Mouse (Mus musculus): Measurements from ENCODE around the gene Ralbp1. TPM values are rescaled to one million over a fixed set of nuclear protein-coding genes. Genes with fewer than 3 reads are reported as not detected.

Gene Ralbp1
- polyA plus RNA-seq, 1 experiment: 29.8 TPM

DNA sequence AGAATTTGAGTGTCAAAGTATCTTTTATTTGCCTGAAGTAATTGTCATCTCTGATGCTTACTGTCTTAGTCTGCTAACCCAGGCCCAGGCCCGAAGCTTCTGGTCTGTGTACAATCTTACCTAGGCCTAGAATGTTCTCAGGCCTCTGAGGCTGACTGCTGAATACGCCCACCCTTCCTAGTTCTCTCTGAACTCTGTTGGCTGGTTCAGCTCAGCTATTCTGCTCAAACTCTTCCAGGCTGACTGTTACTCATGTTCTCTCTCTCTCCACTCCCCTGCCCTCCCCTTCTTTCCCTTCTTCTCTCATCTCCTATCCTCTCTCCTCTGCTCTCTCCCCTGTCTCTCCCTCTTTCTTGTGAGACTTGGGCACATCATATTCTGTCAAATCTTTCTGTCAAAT, 79.2 kb downstream of the Ralbp1 start:
- Histone ChIP-seq H3K4me1 (ENCODE audit: control insufficient read depth, insufficient read depth, low read length) (no peaks in the 10 kb centered on the region), H3K36me3 (ENCODE audit: control insufficient read depth, insufficient read depth, low read length) (no peaks in the 10 kb centered on the region), H3K27ac (ENCODE audit: insufficient read depth, low read depth, low read length) (no peak overlapping the region), H3K27me3 (replicated peaks; ENCODE audit: control insufficient read depth, insufficient read depth, low read length) (no peaks in the 10 kb centered on the region), H3K4me3 (ENCODE audit: insufficient read depth, low read depth, low read length) (no peak overlapping the region)
- TF ChIP-seq POLR2A (IDR thresholded peaks at IDR 0.05; ENCODE audit: low read depth, low read length) (no peak), CTCF (conservative IDR thresholded peaks at IDR 0.05; ENCODE audit: insufficient read depth, insufficient read length, low read depth, low read length) (no peak)
- no peak for DNase-seq
- 77% methylated on average over 2 of the region's 2 CpGs for WGBS

DNA sequence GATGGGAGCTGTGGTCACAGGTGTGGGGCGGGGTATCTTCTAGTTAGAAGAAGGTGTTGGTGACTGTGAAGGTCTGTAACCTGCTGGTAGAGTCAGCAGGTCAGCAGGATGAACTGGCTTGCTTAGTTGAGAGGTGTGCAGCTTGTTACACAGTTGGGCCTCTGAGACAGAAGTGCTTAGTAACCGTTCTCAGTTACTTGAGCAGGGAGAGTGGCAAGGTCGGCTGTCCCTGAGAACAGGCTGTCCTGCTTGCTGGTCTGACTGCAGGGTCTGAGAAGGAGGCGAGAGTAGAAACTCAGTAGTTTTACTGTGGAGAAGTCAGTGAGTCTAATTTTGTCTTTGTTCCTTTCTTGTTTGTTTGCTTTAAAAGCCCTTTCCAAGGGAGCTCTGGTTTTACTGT, 79.6 kb downstream of the Ralbp1 start:
- no peaks in the 10 kb centered on the region for H3K27me3 ChIP-seq (replicated peaks; ENCODE audit: control insufficient read depth, insufficient read depth, low read length)
- DNase-seq: no peak
- H3K4me3 ChIP-seq (ENCODE audit: insufficient read depth, low read depth, low read length): no peak overlapping the region
- no peak for TF ChIP-seq POLR2A (IDR thresholded peaks at IDR 0.05; ENCODE audit: low read depth, low read length)
- no peak for TF ChIP-seq CTCF (conservative IDR thresholded peaks at IDR 0.05; ENCODE audit: insufficient read depth, insufficient read length, low read depth, low read length)
- WGBS: 55% methylated on average over 4 of the region's 4 CpGs
- no peaks in the 10 kb centered on the region for H3K36me3 ChIP-seq (ENCODE audit: control insufficient read depth, insufficient read depth, low read length)
- H3K4me1 ChIP-seq (ENCODE audit: control insufficient read depth, insufficient read depth, low read length): no peaks in the 10 kb centered on the region
- H3K27ac ChIP-seq (ENCODE audit: insufficient read depth, low read depth, low read length): no peak overlapping the region

DNA sequence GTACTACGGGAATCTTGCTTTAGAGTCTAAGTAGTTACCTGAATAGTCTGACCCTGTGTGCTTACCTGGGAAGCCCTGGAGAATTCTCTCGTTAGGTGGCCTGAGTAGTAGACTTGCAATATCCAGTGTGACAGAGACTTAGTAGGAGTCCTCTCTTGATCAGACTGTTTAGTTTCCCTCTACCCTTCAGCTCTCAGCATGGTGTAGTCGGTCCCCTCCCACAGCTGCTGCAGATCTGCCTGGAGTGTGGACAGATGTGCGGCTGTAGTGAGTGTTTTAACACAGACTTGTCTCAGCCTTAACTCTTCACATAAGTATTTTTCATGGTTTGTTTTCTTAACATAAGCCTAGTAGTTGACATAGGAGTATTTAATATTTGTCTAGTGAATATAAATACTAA, 83.6 kb downstream of the Ralbp1 start:
- Histone ChIP-seq H3K4me1 (ENCODE audit: control insufficient read depth, insufficient read depth, low read length) (peaks cover 5% of the 10 kb centered on the region; the same call in 1 of the 2 replicates), H3K27ac (ENCODE audit: insufficient read depth, low read depth, low read length) (no peak overlapping the region), H3K27me3 (replicated peaks; ENCODE audit: control insufficient read depth, insufficient read depth, low read length) (no peaks in the 10 kb centered on the region), H3K4me3 (ENCODE audit: insufficient read depth, low read depth, low read length) (no peak overlapping the region), H3K36me3 (ENCODE audit: control insufficient read depth, insufficient read depth, low read length) (no peaks in the 10 kb centered on the region)
- WGBS: 81% methylated on average over 4 of the region's 4 CpGs
- TF ChIP-seq POLR2A (IDR thresholded peaks at IDR 0.05; ENCODE audit: low read depth, low read length) (no peak), CTCF (conservative IDR thresholded peaks at IDR 0.05; ENCODE audit: insufficient read depth, insufficient read length, low read depth, low read length) (no peak)
- DNase-seq: no peak

DNA sequence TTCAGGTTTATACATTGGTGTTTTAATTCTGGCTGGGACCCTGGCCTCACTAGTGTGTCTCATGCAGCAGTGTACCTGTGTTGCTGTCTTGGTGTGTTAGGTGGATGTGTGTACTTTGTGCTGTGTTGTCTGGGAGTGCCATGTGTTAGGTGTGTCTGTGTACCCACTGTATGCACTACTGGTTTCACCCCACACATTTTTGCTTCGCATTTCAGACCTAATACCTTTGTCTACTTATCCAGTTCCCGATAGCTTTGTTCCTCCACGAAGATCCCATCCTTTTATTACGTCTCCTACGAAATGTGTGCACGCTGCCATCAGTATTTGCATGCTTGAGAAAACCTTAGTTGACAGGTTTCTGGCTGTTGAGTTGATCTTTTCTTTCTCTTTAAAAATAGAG, 85.1 kb downstream of the Ralbp1 start:
- H3K4me3 ChIP-seq (ENCODE audit: insufficient read depth, low read depth, low read length): no peak overlapping the region
- peaks cover 5% of the 10 kb centered on the region; the same call in 1 of the 2 replicates for H3K4me1 ChIP-seq (ENCODE audit: control insufficient read depth, insufficient read depth, low read length)
- H3K27ac ChIP-seq (ENCODE audit: insufficient read depth, low read depth, low read length): no peak overlapping the region
- DNase-seq: no peak
- WGBS: 86% methylated on average over 6 of the region's 6 CpGs
- no peaks in the 10 kb centered on the region for H3K36me3 ChIP-seq (ENCODE audit: control insufficient read depth, insufficient read depth, low read length)
- TF ChIP-seq CTCF (conservative IDR thresholded peaks at IDR 0.05; ENCODE audit: insufficient read depth, insufficient read length, low read depth, low read length): no peak
- TF ChIP-seq POLR2A (IDR thresholded peaks at IDR 0.05; ENCODE audit: low read depth, low read length): no peak
- no peaks in the 10 kb centered on the region for H3K27me3 ChIP-seq (replicated peaks; ENCODE audit: control insufficient read depth, insufficient read depth, low read length)

DNA sequence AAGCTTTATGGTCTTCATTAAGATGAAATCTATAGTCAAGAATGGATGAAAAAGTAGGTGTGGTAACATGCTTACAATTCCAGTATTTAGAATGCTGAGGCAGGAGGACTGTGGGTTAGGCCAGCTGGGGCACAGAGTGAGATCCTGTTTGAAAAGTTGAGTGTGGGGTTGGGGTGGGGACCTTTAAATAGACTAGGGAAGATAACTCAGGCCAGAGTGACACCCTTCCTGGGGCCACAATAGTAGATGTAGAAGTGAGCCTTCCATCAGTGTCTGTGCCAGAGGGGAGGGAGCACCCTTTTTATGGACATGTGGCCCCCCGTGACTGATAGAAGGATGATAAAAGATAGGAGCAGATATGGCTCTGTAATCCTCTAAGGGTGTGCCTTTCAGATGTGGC, 86.2 kb downstream of the Ralbp1 start:
- WGBS: 85% methylated on average over 1 of the region's 1 CpGs
- no peak for TF ChIP-seq POLR2A (IDR thresholded peaks at IDR 0.05; ENCODE audit: low read depth, low read length)
- TF ChIP-seq CTCF (conservative IDR thresholded peaks at IDR 0.05; ENCODE audit: insufficient read depth, insufficient read length, low read depth, low read length): no peak

DNA sequence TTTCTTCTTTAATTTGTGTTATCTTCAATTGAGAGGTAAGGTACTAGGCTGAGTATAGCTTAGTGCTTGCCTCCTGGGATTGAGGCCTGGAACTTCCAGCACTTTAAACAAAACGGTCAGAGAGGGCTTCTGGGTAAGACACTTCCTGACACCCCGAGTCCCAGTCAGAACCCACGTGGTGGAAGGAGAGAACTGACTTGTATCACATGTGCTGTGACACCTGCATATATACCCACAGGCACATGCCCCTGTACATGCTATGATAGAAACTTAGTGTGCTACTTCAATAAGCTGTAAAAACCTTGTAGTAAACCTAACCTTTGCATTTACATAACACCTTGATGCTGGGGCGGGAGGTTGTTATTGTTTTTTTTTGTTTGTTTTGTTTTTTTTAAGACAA, 87.2 kb downstream of the Ralbp1 start:
- Histone ChIP-seq H3K4me3 (ENCODE audit: insufficient read depth, low read depth, low read length) (no peak overlapping the region), H3K27me3 (replicated peaks; ENCODE audit: control insufficient read depth, insufficient read depth, low read length) (no peaks in the 10 kb centered on the region), H3K27ac (ENCODE audit: insufficient read depth, low read depth, low read length) (no peak overlapping the region), H3K4me1 (ENCODE audit: control insufficient read depth, insufficient read depth, low read length) (peaks cover 5% of the 10 kb centered on the region; the same call in 1 of the 2 replicates), H3K36me3 (ENCODE audit: control insufficient read depth, insufficient read depth, low read length) (no peaks in the 10 kb centered on the region)
- no peak for DNase-seq
- TF ChIP-seq CTCF (conservative IDR thresholded peaks at IDR 0.05; ENCODE audit: insufficient read depth, insufficient read length, low read depth, low read length) (no peak), POLR2A (IDR thresholded peaks at IDR 0.05; ENCODE audit: low read depth, low read length) (no peak)
- 45% methylated on average over 4 of the region's 4 CpGs for WGBS

More for the DNA sequence above, 86.2 kb downstream of the Ralbp1 start:
- no peaks in the 10 kb centered on the region for H3K27me3 ChIP-seq (replicated peaks; ENCODE audit: control insufficient read depth, insufficient read depth, low read length)
- H3K27ac ChIP-seq (ENCODE audit: insufficient read depth, low read depth, low read length): no peak overlapping the region
- DNase-seq: no peak
- peaks cover 5% of the 10 kb centered on the region; the same call in 1 of the 2 replicates for H3K4me1 ChIP-seq (ENCODE audit: control insufficient read depth, insufficient read depth, low read length)
- H3K4me3 ChIP-seq (ENCODE audit: insufficient read depth, low read depth, low read length): no peak overlapping the region
- no peaks in the 10 kb centered on the region for H3K36me3 ChIP-seq (ENCODE audit: control insufficient read depth, insufficient read depth, low read length)

Other genes starting within 250 kb of the Ralbp1 start
- gene Txndc2, start 243.6 kb downstream of the Ralbp1 start, polyA plus RNA-seq (2012; rRNA removed): 0.05 and 0.07 TPM in 2 replicates
- 16.8 and 17.6 TPM in 2 replicates for gene Rab31, start 113.0 kb downstream of the Ralbp1 start, polyA plus RNA-seq (2012; rRNA removed)
- 34.3 and 37.6 TPM in 2 replicates for gene Ppp4r1, start 103.2 kb downstream of the Ralbp1 start, polyA plus RNA-seq (2012; rRNA removed)
- 53.3 and 59.5 TPM in 2 replicates for gene Twsg1, start 65.4 kb upstream of the Ralbp1 start, polyA plus RNA-seq (2012; rRNA removed)
- 3.6 and 4.1 TPM in 2 replicates for gene Ankrd12, start 191.3 kb upstream of the Ralbp1 start, polyA plus RNA-seq (2012; rRNA removed)
- gene Ndufv2, start 215.8 kb upstream of the Ralbp1 start, polyA plus RNA-seq (2012; rRNA removed): 117 and 159 TPM in 2 replicates
- gene Washc1, start 225.7 kb upstream of the Ralbp1 start, polyA plus RNA-seq (2012; rRNA removed): 37.1 and 41.6 TPM in 2 replicates
- 2.0 and 2.4 TPM in 2 replicates for gene Ddx11, start 237.7 kb upstream of the Ralbp1 start, polyA plus RNA-seq (2012; rRNA removed)

Measured in kidney, adult 2 months (tissue).